Mouse (Mus musculus) heart, embryonic 12.5 days (tissue): Measurements from ENCODE around the gene Mpg. TPM values are rescaled to one million over a fixed set of nuclear protein-coding genes. Genes with fewer than 3 reads are reported as not detected.
A peak's percentile ranks its signal among the peaks of the same experiment; 100 is the strongest.

Source experiments
- ATAC-seq: fragments of 200-750 bp; cut with Nextera tagmentation; 2 replicates; pipeline ENCODE4 v1.8.0; 2017; ENCODE audit warnings: moderate TSS enrichment, moderate library complexity; ENCODE audit not compliant: insufficient number of reproducible peaks, low FRiP score
- H3K27ac ChIP-seq: fragments of 300-500 bp; sonication (generic); 2 replicates; pipeline ENCODE4 v1.5.1; 2016; ENCODE audit warnings: mild to moderate bottlenecking, moderate library complexity; ENCODE audit not compliant: poor library complexity, severe bottlenecking
- H3K27me3 ChIP-seq: fragments of 300-500 bp; sonication (generic); replicated peaks from 2 replicates; pipeline ENCODE4 v1.6.1; 2016; ENCODE audit warnings: mild to moderate bottlenecking, moderate library complexity
- H3K36me3 ChIP-seq: fragments of 300-500 bp; sonication (generic); 2 replicates; pipeline ENCODE4 v1.6.1; 2016; ENCODE audit warnings: mild to moderate bottlenecking, moderate library complexity
- H3K4me1 ChIP-seq: fragments of 300-500 bp; sonication (generic); replicated peaks from 2 replicates; pipeline ENCODE4 v1.6.1; 2016; ENCODE audit warnings: mild to moderate bottlenecking
- H3K4me2 ChIP-seq: fragments of 300-500 bp; sonication (generic); 2 replicates; pipeline ENCODE4 v1.6.1; 2016; ENCODE audit warnings: mild to moderate bottlenecking, moderate library complexity
- H3K4me3 ChIP-seq: fragments of 300-500 bp; sonication (generic); 2 replicates; pipeline ENCODE4 v1.5.1; 2016; ENCODE audit warnings: mild to moderate bottlenecking
- H3K9ac ChIP-seq: fragments of 300-500 bp; sonication (generic); 2 replicates; pipeline ENCODE4 v1.6.1; 2016; ENCODE audit warnings: mild to moderate bottlenecking, moderate library complexity
- H3K9me3 ChIP-seq: fragments of 300-500 bp; sonication (generic); replicated peaks from 2 replicates; pipeline ENCODE4 v1.6.1; 2016; ENCODE audit warnings: mild to moderate bottlenecking, moderate library complexity
- WGBS: fragments of 180-500 bp; shearing (Covaris S2); methylation state at CpG from one replicate; pipeline ENCODE4 v1.1.7; 2016; 5-methylcytosine and 5-hydroxymethylcytosine counted together
- polyA plus RNA-seq: library from polyadenylated mRNA; unstranded; fragments of >200 nt; fragmentation: Nextera tagmentation; extraction: Ambion mirVana; gene quantifications from 2 replicates; pipeline ENCODE4 v1.2.1, GENCODE M21; 2016

Mpg gene
- polyA plus RNA-seq, 1 experiment from 2014 or later = 19.1 TPM

GRCm38 (mm10) chr11:32281416-32282144 is 55.3 kb downstream of the Mpg start:
- H3K4me2 ChIP-seq = peak overlapping the region; percentile 25
- no peak overlapping the region for H3K4me3 ChIP-seq
- 56% methylated on average over 1 of the region's 1 CpGs for WGBS
- ATAC-seq = no peak
- no peaks in the 10 kb centered on the region for H3K9me3 ChIP-seq
- no peaks in the 10 kb centered on the region for H3K36me3 ChIP-seq
- H3K9ac ChIP-seq = no peak overlapping the region
- H3K27ac ChIP-seq = peak overlapping the region; percentile 66
- H3K4me1 ChIP-seq = no peaks in the 10 kb centered on the region
- H3K27me3 ChIP-seq = peaks cover 51% of the 10 kb centered on the region

Other genes with a start within 250 kb of the Mpg start
- gene Nsg2, start 226.0 kb upstream of the Mpg start, polyA plus RNA-seq = 0.73 and 1.0 TPM in 2 replicates
- 0.18 TPM in 1 of 2 replicates, not detected in the other for gene Il9r, start 26.2 kb upstream of the Mpg start, polyA plus RNA-seq
- 44.4 and 45.6 TPM in 2 replicates for gene Snrnp25, start 21.1 kb upstream of the Mpg start, polyA plus RNA-seq
- 42.5 and 47.7 TPM in 2 replicates for gene Rhbdf1, start 4.2 kb upstream of the Mpg start, polyA plus RNA-seq
- gene Nprl3, start 41.2 kb downstream of the Mpg start, polyA plus RNA-seq = 38.6 and 42.8 TPM in 2 replicates
- gene Hba-x, start 49.9 kb downstream of the Mpg start, polyA plus RNA-seq = 5,912 and 6,218 TPM in 2 replicates
- gene Hba-a1, start 57.0 kb downstream of the Mpg start, polyA plus RNA-seq = 11,592 and 12,808 TPM in 2 replicates
- gene Hbq1b, start 60.5 kb downstream of the Mpg start, polyA plus RNA-seq = 15.7 and 18.1 TPM in 2 replicates
- 25,253 and 27,825 TPM in 2 replicates for gene Hba-a2, start 70.0 kb downstream of the Mpg start, polyA plus RNA-seq
- gene Hbq1a, start 73.6 kb downstream of the Mpg start, polyA plus RNA-seq = 2.5 and 2.8 TPM in 2 replicates
- 16.5 and 17.6 TPM in 2 replicates for gene Sh3pxd2b, start 121.3 kb downstream of the Mpg start, polyA plus RNA-seq
- 34.8 and 37.0 TPM in 2 replicates for gene Ubtd2, start 228.9 kb downstream of the Mpg start, polyA plus RNA-seq